Mouse (Mus musculus) myocyte (in vitro differentiated cells): ENCODE results near the gene Cd38. TPM values are rescaled to one million over a fixed set of nuclear protein-coding genes. Genes with fewer than 3 reads are reported as not detected.

Experiments
- H3K27me3 ChIP-seq: one replicate; pipeline ENCODE4 v1.6.1; 2011; ENCODE audit not compliant: control insufficient read depth, insufficient read depth, insufficient read length
- H3K36me3 ChIP-seq: one replicate; pipeline ENCODE4 v1.6.1; 2011; ENCODE audit not compliant: control insufficient read depth, insufficient read depth
- H3K4me2 ChIP-seq: one replicate; pipeline ENCODE4 v1.6.1; 2011; ENCODE audit warnings: low read depth, control low read depth
- H3K4me3 ChIP-seq: one replicate; pipeline ENCODE4 v1.5.1; 2011; ENCODE audit warnings: mild to moderate bottlenecking, control low read depth, moderate library complexity
- H3K79me2 ChIP-seq: one replicate; pipeline ENCODE4 v1.6.1; 2011; ENCODE audit not compliant: control insufficient read depth, insufficient read depth
- H3ac ChIP-seq: one replicate; pipeline ENCODE4 v1.6.1; 2011; ENCODE audit not compliant: control insufficient read depth, insufficient read length
- CEBPB ChIP-seq: IDR thresholded peaks from 2 replicates; pipeline ENCODE4 v1.6.1; 2011; ENCODE audit warnings: mild to moderate bottlenecking, moderate library complexity; ENCODE audit not compliant: poor library complexity, insufficient read depth, severe bottlenecking
- E2F4 ChIP-seq: IDR thresholded peaks from one replicate; pipeline ENCODE4 v1.6.1; 2011; ENCODE audit warnings: mild to moderate bottlenecking, control low read depth, moderate library complexity; ENCODE audit not compliant: insufficient read depth
- MAX ChIP-seq: IDR thresholded peaks from one replicate; pipeline ENCODE4 v1.6.1; 2011; ENCODE audit warnings: low read depth, mild to moderate bottlenecking, control low read depth
- MYOD1 ChIP-seq, 3 experiments: IDR thresholded peaks; one replicate each; pipeline ENCODE4 v1.6.1; 2011; ENCODE audit warnings: control low read depth in 2 of 3, low read depth in 2 of 3, mild to moderate bottlenecking in 2 of 3, moderate library complexity in 1 of 3; ENCODE audit not compliant: insufficient read length in 2 of 3, control insufficient read depth in 1 of 3
- MYOG ChIP-seq, 3 experiments: IDR thresholded peaks; one replicate each; pipeline ENCODE4 v1.6.1; 2011; ENCODE audit warnings: control low read depth in 2 of 3, low read depth in 2 of 3, mild to moderate bottlenecking in 2 of 3; ENCODE audit not compliant: insufficient read length in 2 of 3, control insufficient read depth in 1 of 3, insufficient read depth in 1 of 3
- POLR2A ChIP-seq: IDR thresholded peaks from one replicate; pipeline ENCODE4 v1.6.1; 2011; ENCODE audit warnings: low read depth, mild to moderate bottlenecking, control low read depth, moderate library complexity; ENCODE audit not compliant: insufficient read length
- POLR2AphosphoS2 ChIP-seq: IDR thresholded peaks from one replicate; pipeline ENCODE4 v1.6.1; 2011; ENCODE audit warnings: low read depth, control low read depth; ENCODE audit not compliant: insufficient read length
- REST ChIP-seq: IDR thresholded peaks from one replicate; pipeline ENCODE4 v1.6.1; 2011; ENCODE audit warnings: mild to moderate bottlenecking, control low read depth, moderate library complexity; ENCODE audit not compliant: insufficient read depth, insufficient read length
- SRF ChIP-seq: IDR thresholded peaks from one replicate; pipeline ENCODE4 v1.6.1; 2011; ENCODE audit warnings: low read depth; ENCODE audit not compliant: control insufficient read depth, insufficient read length
- TCF12 ChIP-seq: IDR thresholded peaks from one replicate; pipeline ENCODE4 v1.6.1; 2011; ENCODE audit warnings: mild to moderate bottlenecking, control low read depth; ENCODE audit not compliant: poor library complexity, insufficient read depth, severe bottlenecking
- TCF3 ChIP-seq: IDR thresholded peaks from one replicate; pipeline ENCODE4 v1.6.1; 2011; ENCODE audit warnings: low read depth, control low read depth; ENCODE audit not compliant: insufficient read length
- USF1 ChIP-seq: IDR thresholded peaks from one replicate; pipeline ENCODE4 v1.6.1; 2011; ENCODE audit warnings: low read depth, mild to moderate bottlenecking, control low read depth, moderate library complexity
- polyA plus RNA-seq: library from polyadenylated mRNA; unstranded; fragments of >200 nt; fragmentation: generic; extraction: Trizol; gene quantifications from one replicate; pipeline ENCODE4 v1.2.1, GENCODE M21; 2012; ENCODE audit warnings: missing spikeins

The Cd38 gene
- polyA plus RNA-seq, 1 experiment, result 0.10 TPM

- Histone ChIP-seq H3ac (no peak overlapping the region), H3K36me3 (no peaks in the 10 kb centered on the region), H3K27me3 (peaks cover 7% of the 10 kb centered on the region), H3K79me2 (no peaks in the 10 kb centered on the region), H3K4me3 (no peak overlapping the region), H3K4me2 (no peak overlapping the region)
- TF ChIP-seq MYOD1 (IDR thresholded peaks at IDR 0.05; ENCODE audit: control insufficient read depth in 1 of 3, insufficient read length in 2 of 3, low read depth in 2 of 3) (no peak), MAX (no peak), SRF (no peak), MYOG (IDR thresholded peaks at IDR 0.05; ENCODE audit: control insufficient read depth in 1 of 3, insufficient read depth in 1 of 3, insufficient read length in 2 of 3, low read depth in 2 of 3) (no peak), POLR2A (no peak), POLR2AphosphoS2 (no peak)
Observed at GRCm38 (mm10) chr5:43860670-43861431, 7.5 kb upstream of the Cd38 start.

GRCm38 (mm10) chr5:43863642-43864041 is 4.7 kb upstream of the Cd38 start:
- H3K79me2 ChIP-seq, result no peaks in the 10 kb centered on the region
- H3ac ChIP-seq, result no peak overlapping the region
- H3K4me3 ChIP-seq, result no peak overlapping the region
- H3K27me3 ChIP-seq, result peaks cover 7% of the 10 kb centered on the region
- H3K4me2 ChIP-seq, result no peak overlapping the region
- no peaks in the 10 kb centered on the region for H3K36me3 ChIP-seq
- TF ChIP-seq MYOG (IDR thresholded peaks at IDR 0.05; ENCODE audit: control insufficient read depth in 1 of 3, insufficient read depth in 1 of 3, insufficient read length in 2 of 3, low read depth in 2 of 3) (no peak), TCF3 (no peak), MYOD1 (IDR thresholded peaks at IDR 0.05; ENCODE audit: control insufficient read depth in 1 of 3, insufficient read length in 2 of 3, low read depth in 2 of 3) (no peak), SRF (no peak), E2F4 (no peak), TCF12 (no peak)

DNA sequence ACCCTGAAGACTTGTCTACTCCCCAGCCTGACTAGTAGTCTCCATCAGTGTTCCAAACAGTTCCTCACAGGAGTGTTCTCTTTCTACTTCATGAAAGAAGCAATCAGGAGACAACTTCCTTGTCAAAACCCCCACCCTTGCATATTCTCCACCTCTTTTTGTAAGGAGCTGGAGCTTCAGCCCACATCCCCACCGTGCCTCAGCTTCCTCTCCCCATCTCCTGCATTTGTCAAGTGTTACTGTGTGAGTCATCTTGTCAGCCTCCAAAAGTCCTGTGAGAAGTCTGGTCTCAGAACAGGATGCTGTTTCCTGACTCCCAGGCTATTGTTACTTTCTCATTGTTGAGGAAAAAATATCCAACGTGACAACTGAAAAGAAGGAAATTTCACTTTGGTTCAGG is 3.0 kb upstream of the Cd38 start:
- Histone ChIP-seq H3K27me3 (no peaks in the 10 kb centered on the region), H3K36me3 (no peaks in the 10 kb centered on the region), H3K4me3 (no peak overlapping the region), H3ac (no peak overlapping the region), H3K4me2 (no peak overlapping the region), H3K79me2 (no peaks in the 10 kb centered on the region)
- TF ChIP-seq POLR2AphosphoS2 (no peak), E2F4 (no peak), TCF12 (no peak), MAX (no peak), MYOD1 (IDR thresholded peaks at IDR 0.05; ENCODE audit: control insufficient read depth in 1 of 3, insufficient read length in 2 of 3, low read depth in 2 of 3) (no peak), CEBPB (no peak), USF1 (no peak), SRF (no peak), REST (no peak), POLR2A (no peak), MYOG (IDR thresholded peaks at IDR 0.05; ENCODE audit: control insufficient read depth in 1 of 3, insufficient read depth in 1 of 3, insufficient read length in 2 of 3, low read depth in 2 of 3) (no peak)

DNA sequence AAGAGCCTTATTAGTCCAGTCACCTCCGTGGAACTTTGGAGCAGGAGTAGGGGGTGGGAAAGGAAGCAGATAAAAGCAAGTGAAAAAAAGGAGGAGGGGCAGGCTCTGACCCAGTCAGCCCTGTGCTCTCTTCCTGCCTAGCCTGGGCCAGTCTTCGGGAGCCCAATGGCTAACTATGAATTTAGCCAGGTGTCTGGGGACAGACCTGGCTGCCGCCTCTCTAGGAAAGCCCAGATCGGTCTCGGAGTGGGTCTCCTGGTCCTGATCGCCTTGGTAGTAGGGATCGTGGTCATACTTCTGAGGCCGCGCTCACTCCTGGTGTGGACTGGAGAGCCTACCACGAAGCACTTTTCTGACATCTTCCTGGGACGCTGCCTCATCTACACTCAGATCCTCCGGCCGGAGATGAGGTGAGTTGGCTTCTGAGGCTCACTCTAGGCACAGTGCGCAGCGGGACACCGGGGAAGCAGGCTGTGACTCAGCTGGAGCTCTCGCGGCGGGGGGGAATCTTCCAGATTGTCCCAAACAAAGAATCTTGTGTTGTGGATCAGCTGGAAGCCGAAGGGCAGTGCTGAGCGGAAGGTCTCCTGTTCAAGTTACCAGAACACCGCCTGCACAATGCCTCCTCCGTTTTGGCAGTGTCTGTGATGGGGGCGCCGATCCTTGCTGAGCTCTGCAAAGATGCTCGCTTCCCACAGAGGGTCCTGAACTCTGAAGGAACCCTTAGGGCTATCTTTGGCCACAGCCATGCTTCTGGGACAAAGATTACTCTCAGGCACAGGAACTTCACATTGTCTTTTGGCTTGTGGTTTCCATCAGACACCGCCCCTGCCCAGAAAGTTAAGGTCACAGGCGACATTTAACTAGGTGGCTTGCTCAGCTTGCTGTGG is 603 bp downstream of the Cd38 start:
- no peak overlapping the region for H3ac ChIP-seq
- TF ChIP-seq CEBPB (no peak), MYOG (IDR thresholded peaks at IDR 0.05; ENCODE audit: control insufficient read depth in 1 of 3, insufficient read depth in 1 of 3, insufficient read length in 2 of 3, low read depth in 2 of 3) (no peak), E2F4 (no peak), TCF12 (no peak)
- H3K27me3 ChIP-seq, result no peaks in the 10 kb centered on the region
- peak overlapping the region; percentile 72 for H3K4me2 ChIP-seq
- no peaks in the 10 kb centered on the region for H3K36me3 ChIP-seq
- no peak overlapping the region for H3K4me3 ChIP-seq
- no peaks in the 10 kb centered on the region for H3K79me2 ChIP-seq

GRCm38 (mm10) chr5:43871845-43872244 is 3.5 kb downstream of the Cd38 start:
- TF ChIP-seq SRF (no peak), POLR2A (no peak), MYOG (IDR thresholded peaks at IDR 0.05; ENCODE audit: control insufficient read depth in 1 of 3, insufficient read depth in 1 of 3, insufficient read length in 2 of 3, low read depth in 2 of 3) (no peak), POLR2AphosphoS2 (no peak), E2F4 (no peak), TCF12 (no peak), TCF3 (no peak), CEBPB (no peak), REST (no peak), MYOD1 (IDR thresholded peaks at IDR 0.05; ENCODE audit: control insufficient read depth in 1 of 3, insufficient read length in 2 of 3, low read depth in 2 of 3) (no peak), MAX (no peak), USF1 (no peak)
- Histone ChIP-seq H3K4me2 (no peak overlapping the region), H3ac (no peak overlapping the region), H3K27me3 (peaks cover 3% of the 10 kb centered on the region), H3K4me3 (no peak overlapping the region), H3K79me2 (no peaks in the 10 kb centered on the region), H3K36me3 (no peaks in the 10 kb centered on the region)
